Mouse (Mus musculus): ENCODE data around the gene Mef2a.

- no peak for TF ChIP-seq POLR2A (IDR thresholded peaks at IDR 0.05; ENCODE audit: control insufficient read depth, extremely low read depth, insufficient read depth, low read length, poor library complexity)
- TF ChIP-seq CTCF (IDR thresholded peaks at IDR 0.05; ENCODE audit: borderline replicate concordance, control insufficient read depth, extremely low read depth, insufficient read depth, low read length, poor library complexity): no peak
Observed at GRCm38 (mm10) chr7:67227538-67227937, 145.1 kb downstream of the Mef2a start.
